Mouse (Mus musculus): ENCODE results near the gene Gm10803.

Gm10803 gene

GRCm38 (mm10) chr2:93592164-93592790 is 31.9 kb downstream of the Gm10803 start:
- no peak for DNase-seq

DNA sequence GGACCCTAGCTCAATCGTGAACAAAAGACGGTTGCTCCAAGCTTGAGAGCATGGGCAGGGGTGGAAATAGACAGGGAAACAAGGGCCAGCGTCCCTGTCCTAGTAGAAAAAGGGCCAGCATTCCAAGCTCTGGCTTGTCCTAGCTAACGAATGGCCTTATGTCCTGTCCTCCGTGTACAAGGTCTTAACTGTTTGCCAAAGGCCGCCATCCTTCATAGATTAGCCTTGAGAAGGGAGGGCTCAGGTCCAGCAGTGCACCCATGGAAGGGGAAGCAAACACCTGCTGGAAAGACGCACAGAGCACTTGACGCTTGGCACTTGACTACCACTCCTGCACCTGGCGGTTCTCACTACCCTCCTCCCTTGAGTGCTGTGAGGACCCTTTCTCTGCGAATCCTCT is 32.8 kb downstream of the Gm10803 start:
- DNase-seq, result no peak

- DNase-seq, result no peak
These were observed 36.8 kb downstream of the Gm10803 start for GRCm38 (mm10) chr2:93597145-93597544.

DNA sequence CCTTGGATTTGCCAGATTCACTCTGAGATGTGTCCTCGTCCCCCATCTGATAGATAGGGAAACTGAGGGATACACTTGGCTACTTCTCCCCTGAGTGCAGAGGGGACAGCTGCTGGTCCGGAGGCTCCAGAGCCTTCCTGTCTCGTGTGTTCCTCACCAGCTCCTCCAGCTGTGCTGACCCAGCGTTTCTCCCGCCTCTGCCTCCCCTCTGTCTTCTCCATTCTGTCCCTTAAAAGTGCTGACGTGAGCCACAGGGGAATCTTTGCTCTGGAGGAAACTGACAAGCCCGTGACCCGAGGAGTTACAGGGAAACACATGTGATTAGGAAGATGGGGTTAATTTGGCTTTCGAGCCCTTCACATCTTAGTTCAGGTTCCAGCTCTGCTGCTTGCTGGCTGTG is 39.4 kb downstream of the Gm10803 start:
- no peak for DNase-seq

DNA sequence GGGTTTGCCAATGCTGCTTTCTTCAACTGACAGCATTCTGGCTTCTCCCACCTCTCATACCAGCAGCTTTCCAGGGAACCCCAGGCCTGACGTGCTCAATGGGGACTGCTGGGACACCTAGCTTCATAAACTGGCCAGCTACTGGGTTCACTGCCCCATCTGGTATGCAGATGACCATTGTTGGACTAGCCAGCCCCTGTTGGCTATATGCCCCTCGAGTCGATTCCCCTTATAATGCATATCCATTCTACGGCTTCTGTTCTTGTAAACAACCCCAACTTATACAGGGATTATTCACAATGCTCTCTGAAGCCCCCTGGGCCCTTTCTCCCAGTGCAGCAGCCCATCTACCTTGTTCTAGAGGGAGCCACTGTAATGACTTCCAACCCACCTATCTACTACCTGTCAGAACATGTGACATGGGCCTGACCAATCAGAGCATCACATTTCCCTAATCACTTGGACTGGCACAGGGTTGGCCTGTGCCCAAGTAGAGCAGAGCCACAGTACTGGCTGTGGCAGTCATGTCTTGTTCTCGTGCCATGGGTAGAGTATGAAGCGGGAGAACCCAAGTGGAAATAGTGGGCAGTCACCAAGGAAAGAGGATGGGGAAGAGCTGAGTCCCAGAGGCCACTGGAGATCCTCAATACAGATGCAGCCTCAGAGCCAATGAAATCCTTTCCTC is 44.4 kb downstream of the Gm10803 start:
- DNase-seq, result no peak

- DNase-seq, result no peak
These were observed 48.4 kb downstream of the Gm10803 start for GRCm38 (mm10) chr2:93608800-93609199.

GRCm38 (mm10) chr2:93613020-93613419 is 52.7 kb downstream of the Gm10803 start:
- no peak for DNase-seq
